Mouse (Mus musculus): ENCODE data around the gene Rgmb. TPM values are rescaled to one million over a fixed set of nuclear protein-coding genes. Genes with fewer than 3 reads are reported as not detected.

Gene Rgmb
- polyA plus RNA-seq, 1 experiment, result 13.8 TPM

DNA sequence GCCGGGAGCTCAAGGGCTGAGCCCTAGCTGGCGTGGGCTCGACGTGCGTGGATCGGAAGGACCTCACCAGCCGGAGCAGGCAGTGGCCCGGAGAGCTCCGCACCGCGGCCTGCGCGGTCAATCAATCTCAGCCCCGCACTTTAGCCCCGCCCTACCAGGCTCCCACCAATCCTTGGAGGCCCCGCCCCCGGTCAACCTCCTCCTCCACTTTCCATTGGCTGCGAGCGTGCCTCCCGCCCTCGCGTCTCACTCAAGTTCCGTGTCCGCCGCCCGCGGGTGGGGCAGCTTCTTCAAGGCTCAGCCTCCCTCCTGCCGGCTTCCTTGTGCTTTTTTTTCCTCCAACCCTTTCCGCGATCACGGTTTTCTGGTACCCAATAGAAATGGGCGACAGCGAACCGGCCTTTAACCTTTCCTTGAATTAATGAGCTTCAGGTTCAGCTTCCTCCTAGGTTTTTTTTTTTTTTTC lies 4.4 kb downstream of the Rgmb start:
- Histone ChIP-seq H3K4me2 (ENCODE audit: low read depth) (peak overlapping the region; percentile 99), H3ac (ENCODE audit: control insufficient read depth, insufficient read length) (peak overlapping the region; percentile 87), H3K79me2 (ENCODE audit: control insufficient read depth, insufficient read depth) (peaks cover 45% of the 10 kb centered on the region), H3K27me3 (ENCODE audit: control insufficient read depth, insufficient read depth, insufficient read length) (no peaks in the 10 kb centered on the region), H3K36me3 (ENCODE audit: control insufficient read depth, insufficient read depth) (no peaks in the 10 kb centered on the region), H3K4me3 (peak overlapping the region; percentile 77)
- no peak for TF ChIP-seq MYOD1 (IDR thresholded peaks at IDR 0.05; ENCODE audit: control insufficient read depth in 1 of 3, insufficient read length in 2 of 3, low read depth in 2 of 3)
- no peak for TF ChIP-seq TCF3 (IDR thresholded peaks at IDR 0.05; ENCODE audit: insufficient read length, low read depth)
- TF ChIP-seq E2F4 (IDR thresholded peaks at IDR 0.05; ENCODE audit: insufficient read depth), result peak; percentile 2
- no peak for TF ChIP-seq MAX (IDR thresholded peaks at IDR 0.05; ENCODE audit: low read depth)
- TF ChIP-seq USF1 (IDR thresholded peaks at IDR 0.05; ENCODE audit: low read depth), result no peak
- no peak for TF ChIP-seq CEBPB (IDR thresholded peaks at IDR 0.05; ENCODE audit: insufficient read depth, poor library complexity, severe bottlenecking)
- TF ChIP-seq REST (IDR thresholded peaks at IDR 0.05; ENCODE audit: insufficient read depth, insufficient read length), result no peak
- TF ChIP-seq POLR2AphosphoS2 (IDR thresholded peaks at IDR 0.05; ENCODE audit: insufficient read length, low read depth), result peak; percentile 100
- TF ChIP-seq SRF (IDR thresholded peaks at IDR 0.05; ENCODE audit: control insufficient read depth, insufficient read length, low read depth), result no peak
- peak in 1 of 3 experiments; percentile 4 for TF ChIP-seq MYOG (IDR thresholded peaks at IDR 0.05; ENCODE audit: control insufficient read depth in 1 of 3, insufficient read depth in 1 of 3, insufficient read length in 2 of 3, low read depth in 2 of 3)
- TF ChIP-seq TCF12 (IDR thresholded peaks at IDR 0.05; ENCODE audit: insufficient read depth, poor library complexity, severe bottlenecking), result no peak
- peak; percentile 96 for TF ChIP-seq POLR2A (IDR thresholded peaks at IDR 0.05; ENCODE audit: insufficient read length, low read depth)

DNA sequence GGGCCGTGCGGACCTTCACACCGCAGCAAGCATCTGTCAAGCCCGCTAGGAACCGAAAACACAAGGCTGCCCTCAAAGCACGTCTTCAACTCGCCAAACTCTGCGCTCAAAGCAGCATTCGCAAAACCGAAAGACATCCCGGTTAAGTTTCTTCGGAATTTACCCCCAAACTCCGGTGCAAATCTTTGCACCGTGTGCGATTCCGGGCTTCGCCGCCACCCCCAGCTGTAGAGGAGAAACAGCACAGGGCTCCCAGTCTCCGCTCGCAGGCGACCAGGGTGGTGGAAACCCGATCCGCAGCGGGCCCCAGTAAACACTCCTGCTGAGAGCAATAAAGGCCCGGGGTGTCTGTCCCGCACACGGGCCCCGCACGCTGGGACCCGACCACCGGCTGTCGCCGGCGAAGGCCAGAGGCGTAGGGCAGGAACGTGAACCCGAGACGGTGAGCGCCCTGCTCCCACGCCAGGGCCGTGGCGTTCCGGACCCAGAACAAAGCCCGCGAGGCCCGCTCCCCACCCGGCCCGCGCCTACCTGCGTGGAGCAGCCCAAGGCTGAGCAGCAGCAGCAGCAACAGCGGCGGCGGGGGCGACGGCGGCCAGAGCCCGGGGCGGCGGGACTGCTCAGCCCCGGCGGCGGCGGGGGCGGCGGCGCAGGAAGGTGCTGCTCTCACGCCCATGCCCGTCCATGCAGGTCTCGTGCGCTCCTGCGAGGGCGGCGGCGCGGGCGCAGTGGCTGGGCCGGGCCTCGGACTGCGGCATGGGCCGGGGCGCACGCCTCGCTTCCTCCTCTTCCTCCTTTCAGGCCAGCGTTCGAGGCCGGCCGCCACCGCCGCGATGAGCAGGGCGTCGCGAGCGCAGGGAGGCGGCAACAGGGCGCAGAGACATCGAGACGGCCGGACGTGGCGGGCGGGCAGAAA lies 5.1 kb downstream of the Rgmb start:
- TF ChIP-seq MYOG (IDR thresholded peaks at IDR 0.05; ENCODE audit: control insufficient read depth in 1 of 3, insufficient read depth in 1 of 3, insufficient read length in 2 of 3, low read depth in 2 of 3) (peak in 1 of 3 experiments; percentile 19), POLR2AphosphoS2 (IDR thresholded peaks at IDR 0.05; ENCODE audit: insufficient read length, low read depth) (no peak), MAX (IDR thresholded peaks at IDR 0.05; ENCODE audit: low read depth) (no peak), POLR2A (IDR thresholded peaks at IDR 0.05; ENCODE audit: insufficient read length, low read depth) (no peak), MYOD1 (IDR thresholded peaks at IDR 0.05; ENCODE audit: control insufficient read depth in 1 of 3, insufficient read length in 2 of 3, low read depth in 2 of 3) (peak in 1 of 3 experiments; percentile 21)

DNA sequence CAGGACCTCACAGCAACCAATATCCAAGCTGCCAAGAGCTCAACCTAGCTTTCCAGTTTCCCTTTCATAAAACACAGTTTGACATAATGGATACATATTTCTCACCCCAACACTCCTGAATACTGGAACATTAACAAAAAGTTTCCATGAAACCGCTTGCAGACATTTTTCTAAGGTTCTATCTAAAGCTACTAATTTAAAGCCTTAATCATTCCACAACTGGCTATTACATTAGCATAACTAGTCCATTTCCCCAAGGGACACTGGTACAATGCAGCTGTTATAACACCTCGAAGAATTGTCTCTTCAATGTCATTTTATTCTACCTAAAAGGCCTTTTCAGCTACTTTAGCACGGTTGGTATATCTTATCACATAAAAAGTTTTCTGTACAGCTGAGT lies 6.0 kb downstream of the Rgmb start:
- Histone ChIP-seq H3K4me3 (peak overlapping the region; percentile 77), H3K36me3 (ENCODE audit: control insufficient read depth, insufficient read depth) (no peaks in the 10 kb centered on the region), H3K79me2 (ENCODE audit: control insufficient read depth, insufficient read depth) (peaks cover 61% of the 10 kb centered on the region), H3K27me3 (ENCODE audit: control insufficient read depth, insufficient read depth, insufficient read length) (no peaks in the 10 kb centered on the region), H3ac (ENCODE audit: control insufficient read depth, insufficient read length) (peak overlapping the region; percentile 87), H3K4me2 (ENCODE audit: low read depth) (peak overlapping the region; percentile 95)
- TF ChIP-seq E2F4 (IDR thresholded peaks at IDR 0.05; ENCODE audit: insufficient read depth) (no peak), POLR2AphosphoS2 (IDR thresholded peaks at IDR 0.05; ENCODE audit: insufficient read length, low read depth) (no peak), MYOG (IDR thresholded peaks at IDR 0.05; ENCODE audit: control insufficient read depth in 1 of 3, insufficient read depth in 1 of 3, insufficient read length in 2 of 3, low read depth in 2 of 3) (no peak)

More for the DNA sequence above, 5.1 kb downstream of the Rgmb start:
- Histone ChIP-seq H3K4me3 (peak overlapping the region; percentile 77), H3K27me3 (ENCODE audit: control insufficient read depth, insufficient read depth, insufficient read length) (no peaks in the 10 kb centered on the region), H3K36me3 (ENCODE audit: control insufficient read depth, insufficient read depth) (no peaks in the 10 kb centered on the region), H3K4me2 (ENCODE audit: low read depth) (peak overlapping the region; percentile 95), H3K79me2 (ENCODE audit: control insufficient read depth, insufficient read depth) (peaks cover 53% of the 10 kb centered on the region), H3ac (ENCODE audit: control insufficient read depth, insufficient read length) (peak overlapping the region; percentile 87)

DNA sequence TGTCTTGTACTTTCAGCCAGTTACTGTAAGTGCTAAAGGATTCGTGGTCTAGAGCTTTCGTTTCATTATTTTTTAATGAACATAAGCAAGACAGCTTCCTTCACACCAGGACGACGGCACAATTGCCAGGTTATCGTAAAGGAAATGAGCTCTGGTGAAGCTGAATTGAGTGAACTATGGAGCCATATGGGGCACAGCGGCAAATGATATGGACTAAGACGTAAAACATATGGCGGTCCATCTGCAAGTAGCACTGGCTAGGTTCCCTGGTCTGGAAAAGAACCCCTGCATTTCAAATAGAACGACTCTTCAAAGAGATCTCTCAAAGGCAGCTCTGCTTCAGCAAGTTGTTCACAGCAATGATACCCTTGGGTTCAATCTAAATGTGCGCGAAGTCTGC lies 6.5 kb downstream of the Rgmb start:
- Histone ChIP-seq H3ac (ENCODE audit: control insufficient read depth, insufficient read length) (no peak overlapping the region), H3K79me2 (ENCODE audit: control insufficient read depth, insufficient read depth) (peaks cover 67% of the 10 kb centered on the region), H3K4me2 (ENCODE audit: low read depth) (peak overlapping the region; percentile 95), H3K27me3 (ENCODE audit: control insufficient read depth, insufficient read depth, insufficient read length) (no peaks in the 10 kb centered on the region), H3K36me3 (ENCODE audit: control insufficient read depth, insufficient read depth) (peaks cover under 1% of the 10 kb centered on the region), H3K4me3 (peak overlapping the region; percentile 77)
- TF ChIP-seq MAX (IDR thresholded peaks at IDR 0.05; ENCODE audit: low read depth) (no peak), REST (IDR thresholded peaks at IDR 0.05; ENCODE audit: insufficient read depth, insufficient read length) (no peak), TCF12 (IDR thresholded peaks at IDR 0.05; ENCODE audit: insufficient read depth, poor library complexity, severe bottlenecking) (no peak), POLR2AphosphoS2 (IDR thresholded peaks at IDR 0.05; ENCODE audit: insufficient read length, low read depth) (no peak), USF1 (IDR thresholded peaks at IDR 0.05; ENCODE audit: low read depth) (no peak), MYOG (IDR thresholded peaks at IDR 0.05; ENCODE audit: control insufficient read depth in 1 of 3, insufficient read depth in 1 of 3, insufficient read length in 2 of 3, low read depth in 2 of 3) (no peak), MYOD1 (IDR thresholded peaks at IDR 0.05; ENCODE audit: control insufficient read depth in 1 of 3, insufficient read length in 2 of 3, low read depth in 2 of 3) (no peak), POLR2A (IDR thresholded peaks at IDR 0.05; ENCODE audit: insufficient read length, low read depth) (no peak), CEBPB (IDR thresholded peaks at IDR 0.05; ENCODE audit: insufficient read depth, poor library complexity, severe bottlenecking) (no peak)

DNA sequence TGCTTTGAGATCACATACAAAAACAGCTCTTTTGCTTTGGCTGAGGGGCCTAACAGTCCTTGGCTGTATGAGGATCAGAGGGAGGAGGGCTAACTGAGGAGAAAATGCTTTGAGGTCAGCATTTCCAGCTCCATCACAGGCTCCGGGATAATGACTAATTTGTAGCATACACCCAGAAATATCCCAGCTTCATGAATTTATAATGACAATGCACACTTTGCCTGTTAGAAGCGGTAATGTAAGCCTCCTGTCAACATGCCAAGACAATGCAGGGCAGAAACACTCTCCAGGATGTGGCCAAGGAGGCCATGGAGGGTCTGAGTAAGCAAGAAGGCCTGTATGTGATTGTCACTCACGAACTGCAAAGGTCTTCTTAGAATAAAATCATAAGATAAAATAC lies 7.0 kb downstream of the Rgmb start:
- Histone ChIP-seq H3K79me2 (ENCODE audit: control insufficient read depth, insufficient read depth) (peaks cover 72% of the 10 kb centered on the region), H3K36me3 (ENCODE audit: control insufficient read depth, insufficient read depth) (peaks cover 5% of the 10 kb centered on the region), H3K4me3 (peak overlapping the region; percentile 77), H3K4me2 (ENCODE audit: low read depth) (peak overlapping the region; percentile 95), H3ac (ENCODE audit: control insufficient read depth, insufficient read length) (no peak overlapping the region), H3K27me3 (ENCODE audit: control insufficient read depth, insufficient read depth, insufficient read length) (no peaks in the 10 kb centered on the region)
- TF ChIP-seq CEBPB (IDR thresholded peaks at IDR 0.05; ENCODE audit: insufficient read depth, poor library complexity, severe bottlenecking) (no peak), TCF3 (IDR thresholded peaks at IDR 0.05; ENCODE audit: insufficient read length, low read depth) (no peak), MAX (IDR thresholded peaks at IDR 0.05; ENCODE audit: low read depth) (no peak), POLR2AphosphoS2 (IDR thresholded peaks at IDR 0.05; ENCODE audit: insufficient read length, low read depth) (no peak), MYOD1 (IDR thresholded peaks at IDR 0.05; ENCODE audit: control insufficient read depth in 1 of 3, insufficient read length in 2 of 3, low read depth in 2 of 3) (no peak), REST (IDR thresholded peaks at IDR 0.05; ENCODE audit: insufficient read depth, insufficient read length) (no peak), E2F4 (IDR thresholded peaks at IDR 0.05; ENCODE audit: insufficient read depth) (no peak), SRF (IDR thresholded peaks at IDR 0.05; ENCODE audit: control insufficient read depth, insufficient read length, low read depth) (no peak), TCF12 (IDR thresholded peaks at IDR 0.05; ENCODE audit: insufficient read depth, poor library complexity, severe bottlenecking) (no peak), POLR2A (IDR thresholded peaks at IDR 0.05; ENCODE audit: insufficient read length, low read depth) (no peak), MYOG (IDR thresholded peaks at IDR 0.05; ENCODE audit: control insufficient read depth in 1 of 3, insufficient read depth in 1 of 3, insufficient read length in 2 of 3, low read depth in 2 of 3) (no peak), USF1 (IDR thresholded peaks at IDR 0.05; ENCODE audit: low read depth) (no peak)
